Mouse (Mus musculus): ENCODE data around the gene Cabin1.

Gene Cabin1

GRCm38 (mm10) chr10:75702494-75702893 lies 61.6 kb downstream of the Cabin1 start:
- DNase-seq (ENCODE audit: low read depth, low spot score), result no peak

- no peak for DNase-seq (ENCODE audit: low read depth, low spot score)
Measured at GRCm38 (mm10) chr10:75701280-75701679, 62.9 kb downstream of the Cabin1 start.

- no peak for DNase-seq (ENCODE audit: low read depth, low spot score)
Measured at GRCm38 (mm10) chr10:75697693-75698092, 66.4 kb downstream of the Cabin1 start.

GRCm38 (mm10) chr10:75696597-75697355 lies 67.4 kb downstream of the Cabin1 start:
- DNase-seq (ENCODE audit: low read depth, low spot score), result no peak

- no peak for DNase-seq (ENCODE audit: low read depth, low spot score)
Measured at GRCm38 (mm10) chr10:75695521-75695920, 68.6 kb downstream of the Cabin1 start.

GRCm38 (mm10) chr10:75695078-75695477 lies 69.1 kb downstream of the Cabin1 start:
- no peak for DNase-seq (ENCODE audit: low read depth, low spot score)

GRCm38 (mm10) chr10:75694567-75694966 lies 69.6 kb downstream of the Cabin1 start:
- DNase-seq (ENCODE audit: low read depth, low spot score), result no peak

- no peak for DNase-seq (ENCODE audit: low read depth, low spot score)
Measured at GRCm38 (mm10) chr10:75693451-75694233, 70.5 kb downstream of the Cabin1 start.

GRCm38 (mm10) chr10:75688598-75688997 lies 75.5 kb downstream of the Cabin1 start:
- DNase-seq (ENCODE audit: low read depth, low spot score), result peak; percentile 68

GRCm38 (mm10) chr10:75686724-75687123 lies 77.4 kb downstream of the Cabin1 start:
- no peak for DNase-seq (ENCODE audit: low read depth, low spot score)

- DNase-seq (ENCODE audit: low read depth, low spot score), result peak; percentile 72
Measured at GRCm38 (mm10) chr10:75684035-75685004, 79.8 kb downstream of the Cabin1 start.

GRCm38 (mm10) chr10:75680574-75681001 lies 83.6 kb downstream of the Cabin1 start:
- DNase-seq (ENCODE audit: low read depth, low spot score), result no peak

GRCm38 (mm10) chr10:75679204-75679603 lies 84.9 kb downstream of the Cabin1 start:
- peak; percentile 13 for DNase-seq (ENCODE audit: low read depth, low spot score)

- no peak for DNase-seq (ENCODE audit: low read depth, low spot score)
Measured at GRCm38 (mm10) chr10:75677989-75678388, 86.2 kb downstream of the Cabin1 start.

GRCm38 (mm10) chr10:75677571-75677970 lies 86.6 kb downstream of the Cabin1 start:
- DNase-seq (ENCODE audit: low read depth, low spot score), result no peak

- DNase-seq (ENCODE audit: low read depth, low spot score), result no peak
Measured at GRCm38 (mm10) chr10:75676819-75677565, 87.1 kb downstream of the Cabin1 start.

GRCm38 (mm10) chr10:75676286-75676685 lies 87.9 kb downstream of the Cabin1 start:
- DNase-seq (ENCODE audit: low read depth, low spot score), result no peak

- DNase-seq (ENCODE audit: low read depth, low spot score), result no peak
Measured at GRCm38 (mm10) chr10:75675594-75675993, 88.5 kb downstream of the Cabin1 start.

GRCm38 (mm10) chr10:75669936-75670335 lies 94.2 kb downstream of the Cabin1 start:
- no peak for DNase-seq (ENCODE audit: low read depth, low spot score)

GRCm38 (mm10) chr10:75667911-75668270 lies 96.2 kb downstream of the Cabin1 start:
- peak; percentile 32 for DNase-seq (ENCODE audit: low read depth, low spot score)
